Mouse (Mus musculus) heart, embryonic 11.5 days (tissue): ENCODE measurements around the gene Fam178b. TPM values are rescaled to one million over a fixed set of nuclear protein-coding genes. Genes with fewer than 3 reads are reported as not detected.

ENCODE experiments used
- ATAC-seq: fragments of 200-750 bp; cut with Nextera tagmentation; replicated peaks from 2 replicates; pipeline ENCODE4 v1.8.0; 2017; ENCODE audit warnings: moderate library complexity; ENCODE audit not compliant: insufficient number of reproducible peaks, low FRiP score, low TSS enrichment
- H3K27ac ChIP-seq: fragments of 300-500 bp; sonication (generic); 2 replicates; pipeline ENCODE4 v1.5.1; 2014; ENCODE audit warnings: mild to moderate bottlenecking, low read depth, low read length
- H3K27me3 ChIP-seq: fragments of 300-500 bp; sonication (generic); 2 replicates; pipeline ENCODE4 v1.6.1; 2014; ENCODE audit warnings: mild to moderate bottlenecking, low read length, mixed read lengths; ENCODE audit not compliant: control insufficient read depth, insufficient read depth
- H3K36me3 ChIP-seq: fragments of 300-500 bp; sonication (generic); 2 replicates; pipeline ENCODE4 v1.6.1; 2014; ENCODE audit warnings: mild to moderate bottlenecking, low read length, moderate library complexity, mixed read lengths; ENCODE audit not compliant: control insufficient read depth, insufficient read depth
- H3K4me1 ChIP-seq: fragments of 300-500 bp; sonication (generic); 2 replicates; pipeline ENCODE4 v1.6.1; 2014; ENCODE audit warnings: low read length; ENCODE audit not compliant: control insufficient read depth, insufficient read depth
- H3K4me2 ChIP-seq: fragments of 300-500 bp; sonication (generic); 2 replicates; pipeline ENCODE4 v1.6.1; 2014; ENCODE audit warnings: mild to moderate bottlenecking, moderate library complexity
- H3K4me3 ChIP-seq: fragments of 300-500 bp; sonication (generic); 2 replicates; pipeline ENCODE4 v1.5.1; 2014; ENCODE audit warnings: low read depth, low read length
- H3K9ac ChIP-seq: fragments of 300-500 bp; sonication (generic); 2 replicates; pipeline ENCODE4 v1.6.1; 2014; ENCODE audit warnings: mild to moderate bottlenecking, low read depth, low read length, moderate library complexity
- H3K9me3 ChIP-seq: fragments of 300-500 bp; sonication (generic); replicated peaks from 2 replicates; pipeline ENCODE4 v1.6.1; 2016; ENCODE audit warnings: low read length; ENCODE audit not compliant: control insufficient read depth
- WGBS: fragments of 180-500 bp; shearing (Covaris S2); extraction: QIAGEN DNeasy Blood & Tissue Kit; methylation state at CpG from one replicate; pipeline ENCODE4 v1.1.7; 2014; ENCODE audit not compliant: insufficient replicate concordance; 5-methylcytosine and 5-hydroxymethylcytosine counted together
- polyA plus RNA-seq: library from polyadenylated mRNA; unstranded; fragments of >200 nt; fragmentation: Nextera tagmentation; extraction: Ambion mirVana; gene quantifications from 2 replicates; pipeline ENCODE4 v1.2.1, GENCODE M21; 2014

The Fam178b gene
- 3.5 and 3.7 TPM in 2 replicates for polyA plus RNA-seq

GRCm38 (mm10) chr1:36682620-36683355 is at the start of gene Fam178b:
Gene Fam178b, minus strand, starts transcription at chr1:36683183.
- Histone ChIP-seq H3K9me3 (no peaks in the 10 kb centered on the region), H3K27me3 (no peaks in the 10 kb centered on the region), H3K36me3 (no peaks in the 10 kb centered on the region), H3K27ac (no peak within 1 kb of the TSS), H3K4me3 (no peak within 1 kb of the TSS), H3K4me1 (no peaks in the 10 kb centered on the region), H3K9ac (no peak within 1 kb of the TSS), H3K4me2 (no peak within 1 kb of the TSS)
- ATAC-seq, result no peak
- 87% methylated on average over 36 of the region's 39 CpGs for WGBS

DNA sequence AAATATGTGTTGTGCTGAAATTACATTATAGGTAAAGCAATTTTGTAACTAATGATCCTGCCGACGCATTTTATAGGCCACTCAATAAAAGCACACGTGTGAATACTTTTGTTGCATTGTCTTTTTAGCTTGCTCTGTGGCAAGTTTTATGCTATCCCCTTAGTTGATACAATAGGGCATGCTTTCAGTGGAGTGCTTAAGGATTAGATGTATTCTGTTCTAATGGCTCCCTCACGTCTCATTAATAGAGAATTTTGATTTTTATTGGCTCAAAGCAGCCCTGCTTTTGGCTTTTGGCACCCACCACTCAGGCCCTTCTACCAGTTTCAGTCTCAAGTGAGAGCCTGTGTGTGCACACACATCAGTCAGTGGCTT is 41.1 kb upstream of the Fam178b start:
- ATAC-seq, result no peak

DNA sequence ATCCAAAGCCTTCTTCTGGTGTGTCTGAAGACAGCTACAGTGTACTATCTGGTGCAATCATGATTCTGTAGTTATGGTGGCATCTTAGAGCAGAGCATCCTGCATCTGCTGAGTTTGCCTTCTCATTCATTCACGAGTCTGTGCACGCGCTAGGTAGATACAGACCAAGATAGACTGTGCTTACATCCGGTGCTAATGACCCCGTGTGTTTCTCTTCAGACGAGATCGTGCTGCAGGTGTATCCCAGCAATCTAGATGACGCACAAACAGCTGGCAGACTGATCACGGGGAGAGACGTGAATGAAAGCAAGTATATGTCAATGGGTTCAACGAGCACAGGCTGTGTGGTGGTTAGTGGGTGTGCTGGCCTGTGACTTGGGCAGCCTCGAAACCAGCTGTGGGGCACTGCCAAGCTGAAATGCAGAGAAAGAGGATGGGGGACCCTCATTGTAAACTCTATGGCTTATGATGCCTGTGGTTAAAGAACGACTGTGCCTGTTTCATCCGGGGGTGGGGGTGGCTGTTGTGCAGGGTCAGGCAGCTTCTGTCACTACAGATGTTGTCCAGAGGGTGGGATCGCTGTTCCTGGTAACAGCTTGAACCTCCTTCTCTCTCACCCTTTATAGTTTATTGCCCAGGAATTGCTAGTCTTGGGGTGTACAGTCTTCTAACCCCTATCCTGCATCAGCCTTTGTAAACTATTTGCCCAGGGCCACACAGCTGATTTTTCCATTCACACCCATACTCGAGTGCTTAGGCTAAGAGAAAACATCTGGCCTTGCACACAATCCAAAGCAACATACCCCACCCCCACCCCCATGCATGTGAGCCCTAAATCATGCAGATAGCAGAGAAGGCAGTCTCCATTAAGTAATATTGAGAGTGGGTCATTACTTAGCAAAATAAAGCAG is 40.4 kb upstream of the Fam178b start:
- no peak overlapping the region for H3K27ac ChIP-seq
- no peaks in the 10 kb centered on the region for H3K9me3 ChIP-seq
- ATAC-seq, result no peak
- no peak overlapping the region for H3K9ac ChIP-seq
- H3K36me3 ChIP-seq, result no peaks in the 10 kb centered on the region
- no peaks in the 10 kb centered on the region for H3K4me1 ChIP-seq
- WGBS, result 67% methylated on average over 16 of the region's 16 CpGs
- H3K4me2 ChIP-seq, result no peak overlapping the region
- no peaks in the 10 kb centered on the region for H3K27me3 ChIP-seq
- H3K4me3 ChIP-seq, result no peak overlapping the region

More for the DNA sequence above, 41.1 kb upstream of the Fam178b start:
- no peak overlapping the region for H3K4me3 ChIP-seq
- no peaks in the 10 kb centered on the region for H3K9me3 ChIP-seq
- no peaks in the 10 kb centered on the region for H3K36me3 ChIP-seq
- H3K27me3 ChIP-seq, result no peaks in the 10 kb centered on the region
- H3K9ac ChIP-seq, result no peak overlapping the region
- H3K27ac ChIP-seq, result no peak overlapping the region
- H3K4me2 ChIP-seq, result no peak overlapping the region
- WGBS, result 85% methylated on average over 4 of the region's 4 CpGs
- H3K4me1 ChIP-seq, result no peaks in the 10 kb centered on the region

DNA sequence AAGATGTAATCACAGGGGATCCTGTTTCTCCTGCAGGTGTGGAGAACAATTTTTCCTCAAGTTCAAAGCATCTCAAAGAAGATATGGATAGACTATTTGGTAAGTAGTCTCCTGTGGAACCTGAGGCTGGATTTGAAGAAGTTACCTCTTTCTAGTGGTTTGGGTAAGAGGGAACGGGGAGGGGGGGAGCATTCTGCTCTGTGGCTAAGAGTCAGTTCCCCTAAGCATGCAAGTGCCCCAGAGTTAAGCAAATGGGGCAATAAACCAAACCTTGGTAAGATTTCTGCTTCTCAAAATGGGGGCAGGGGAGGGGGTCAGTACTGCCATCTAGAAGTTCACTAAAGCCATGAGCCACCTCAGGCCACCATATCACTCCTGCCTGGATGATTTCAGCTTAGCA is 35.8 kb upstream of the Fam178b start:
- Histone ChIP-seq H3K27me3 (no peaks in the 10 kb centered on the region), H3K9ac (no peak overlapping the region), H3K27ac (no peak overlapping the region), H3K36me3 (no peaks in the 10 kb centered on the region), H3K4me2 (no peak overlapping the region), H3K4me1 (no peaks in the 10 kb centered on the region), H3K4me3 (no peak overlapping the region), H3K9me3 (no peaks in the 10 kb centered on the region)
- no peak for ATAC-seq
- WGBS, result 78% methylated on average over 1 of the region's 1 CpGs

DNA sequence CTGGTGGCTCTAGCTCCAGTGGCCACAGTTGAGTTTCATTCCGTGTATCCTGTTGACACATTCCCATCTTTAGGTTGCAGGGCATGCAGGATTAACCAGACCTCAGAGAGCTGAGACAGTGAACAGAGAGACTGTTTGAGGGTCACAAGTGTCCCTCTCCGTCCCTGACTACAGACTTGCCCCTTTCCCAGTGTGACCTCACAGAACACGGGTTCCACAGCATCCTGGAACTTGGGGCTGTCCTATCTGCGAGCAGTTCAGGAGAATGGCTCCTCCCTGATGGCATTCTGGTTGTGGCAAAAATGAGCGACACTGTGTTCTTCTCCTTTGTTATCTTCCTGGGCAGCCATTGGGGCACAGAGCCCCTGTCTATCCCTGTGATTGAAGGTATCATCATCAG is 31.3 kb upstream of the Fam178b start, which contains the start of gene Actr1b:
Gene Actr1b (minus strand): TSS at position 112 of the 400 bp plus-strand sequence.
- no peaks in the 10 kb centered on the region for H3K36me3 ChIP-seq
- no peak within 1 kb of the TSS for H3K4me3 ChIP-seq
- no peak for ATAC-seq
- H3K27me3 ChIP-seq, result no peaks in the 10 kb centered on the region
- H3K9ac ChIP-seq, result no peak within 1 kb of the TSS
- H3K4me2 ChIP-seq, result no peak within 1 kb of the TSS
- H3K4me1 ChIP-seq, result no peaks in the 10 kb centered on the region
- H3K9me3 ChIP-seq, result no peaks in the 10 kb centered on the region
- H3K27ac ChIP-seq, result no peak within 1 kb of the TSS
- 75% methylated on average over 5 of the region's 5 CpGs for WGBS

- no peak for ATAC-seq
- WGBS, result 86% methylated on average over 2 of the region's 2 CpGs
- Histone ChIP-seq H3K9me3 (no peaks in the 10 kb centered on the region), H3K4me2 (no peak overlapping the region), H3K36me3 (peaks cover 2% of the 10 kb centered on the region; the same call in 1 of the 2 replicates), H3K4me1 (peaks cover 11% of the 10 kb centered on the region), H3K9ac (no peak overlapping the region), H3K27ac (no peak overlapping the region), H3K4me3 (no peak overlapping the region), H3K27me3 (no peaks in the 10 kb centered on the region)
Observed at GRCm38 (mm10) chr1:36711104-36711503, 28.1 kb upstream of the Fam178b start.

- H3K27ac ChIP-seq, result peak within 1 kb of the TSS; percentile 92
- H3K27me3 ChIP-seq, result no peaks in the 10 kb centered on the region
- peak within 1 kb of the TSS; percentile 93 for H3K4me2 ChIP-seq
- H3K4me3 ChIP-seq, result peak within 1 kb of the TSS; percentile 95
- H3K36me3 ChIP-seq, result peaks cover 6% of the 10 kb centered on the region
- no peaks in the 10 kb centered on the region for H3K9me3 ChIP-seq
- H3K9ac ChIP-seq, result peak within 1 kb of the TSS; percentile 95
- H3K4me1 ChIP-seq, result peaks cover 11% of the 10 kb centered on the region
- under 1% methylated on average over 29 of the region's 29 CpGs for WGBS
- peak; percentile 97 for ATAC-seq
Observed at GRCm38 (mm10) chr1:36709854-36710280, 26.9 kb upstream of the Fam178b start, which contains the start of gene 4933424G06Rik. Gene 4933424G06Rik, plus strand, starts transcription at chr1:36710149.

GRCm38 (mm10) chr1:36709055-36709853 is 26.3 kb upstream of the Fam178b start:
- no peaks in the 10 kb centered on the region for H3K27me3 ChIP-seq
- H3K4me2 ChIP-seq, result peak overlapping the region; percentile 93
- H3K4me3 ChIP-seq, result peak overlapping the region; percentile 95
- peaks cover 11% of the 10 kb centered on the region for H3K4me1 ChIP-seq
- peaks cover 10% of the 10 kb centered on the region for H3K36me3 ChIP-seq
- H3K9ac ChIP-seq, result peak overlapping the region; percentile 95
- no peaks in the 10 kb centered on the region for H3K9me3 ChIP-seq
- peak overlapping the region; percentile 92 for H3K27ac ChIP-seq
- ATAC-seq, result peak; percentile 57
- 2% methylated on average over 33 of the region's 33 CpGs for WGBS
